ENCODE assay signal across 9 mouse cellular contexts in genomic region chr5:118674321-118674720, GRCm38 (mm10).
DNase-seq lines count a peak whose midpoint lies in the region; ATAC-seq lines count a peak whose summit lies in the region.
"Had no signal": no experiment of that assay in that cellular context is flagged by ENCODE, and none has a peak within 500 bp of the region (broad histone marks: within the 10 kb centered on the region; RNA-seq: fewer than 3 reads in every experiment).

No protein-coding gene starts in this region.

- no peaks in the 10 kb centered on the region for H3K9me3 ChIP-seq in midbrain, embryonic 12.5 days
- H3K9me3 ChIP-seq in midbrain, embryonic 10.5 days (replicated peaks) = no peaks in the 10 kb centered on the region
- no peaks in the 10 kb centered on the region for H3K9me3 ChIP-seq in heart, embryonic 13.5 days
- H3K9me3 ChIP-seq in intestine, embryonic 16.5 days (ENCODE audit: control insufficient read depth, low read length) = no peaks in the 10 kb centered on the region

- no peaks in the 10 kb centered on the region for H3K36me3 ChIP-seq in midbrain, embryonic 12.5 days
- H3K36me3 ChIP-seq in midbrain, embryonic 10.5 days = 0 out of 2 replicates have a peak, but pooled peaks cover 6% of the 10 kb centered on the region
- 0 out of 2 replicates have a peak, but pooled peaks cover 4% of the 10 kb centered on the region for H3K36me3 ChIP-seq in heart, embryonic 13.5 days
- no peaks in the 10 kb centered on the region for H3K36me3 ChIP-seq in intestine, embryonic 16.5 days (ENCODE audit: control insufficient read depth, insufficient read depth, low read length)

- H3K27me3 ChIP-seq in midbrain, embryonic 12.5 days = no peaks in the 10 kb centered on the region
- no peaks in the 10 kb centered on the region for H3K27me3 ChIP-seq in midbrain, embryonic 10.5 days (ENCODE audit: low read depth, poor library complexity, severe bottlenecking)
- no peaks in the 10 kb centered on the region for H3K27me3 ChIP-seq in heart, embryonic 13.5 days (replicated peaks)
- no peaks in the 10 kb centered on the region for H3K27me3 ChIP-seq in intestine, embryonic 16.5 days (replicated peaks; ENCODE audit: control insufficient read depth, insufficient read depth, low read length)

- 0 out of 2 replicates have a peak overlapping the region, but pooled peaks have one; percentile 0 for H3K27ac ChIP-seq in midbrain, embryonic 12.5 days (replicated peaks)
- no peak overlapping the region for H3K27ac ChIP-seq in midbrain, embryonic 10.5 days (replicated peaks)
- H3K27ac ChIP-seq in heart, embryonic 13.5 days (replicated peaks) = peak overlapping the region; percentile 83
- no peak overlapping the region for H3K27ac ChIP-seq in intestine, embryonic 16.5 days (ENCODE audit: low read length)

- H3K4me2 ChIP-seq in midbrain, embryonic 12.5 days (replicated peaks) = no peak overlapping the region
- no peak overlapping the region for H3K4me2 ChIP-seq in heart, embryonic 13.5 days
- H3K4me2 ChIP-seq in intestine, embryonic 16.5 days (ENCODE audit: low read depth, low read length) = no peak overlapping the region

- H3K9ac ChIP-seq in midbrain, embryonic 12.5 days (replicated peaks) = no peak overlapping the region
- H3K9ac ChIP-seq in heart, embryonic 13.5 days = no peak overlapping the region
- no peak overlapping the region for H3K9ac ChIP-seq in intestine, embryonic 16.5 days (ENCODE audit: low read depth, low read length)

- H3K4me1 ChIP-seq in midbrain, embryonic 12.5 days = peaks cover 50% of the 10 kb centered on the region
- H3K4me1 ChIP-seq in midbrain, embryonic 10.5 days = peaks cover 77% of the 10 kb centered on the region
- peaks cover 87% of the 10 kb centered on the region for H3K4me1 ChIP-seq in heart, embryonic 13.5 days
- peaks cover 20% of the 10 kb centered on the region for H3K4me1 ChIP-seq in intestine, embryonic 16.5 days (ENCODE audit: control insufficient read depth, insufficient read depth, low read length)

- no peak for ATAC-seq in midbrain, embryonic 12.5 days (ENCODE audit: low FRiP score, low read depth)
- ATAC-seq in heart, embryonic 13.5 days (ENCODE audit: extremely low read depth, insufficient number of reproducible peaks, low FRiP score, low TSS enrichment) = 0 out of 2 replicates have a peak, but pooled peaks have one; percentile 28
- ATAC-seq in intestine, embryonic 16.5 days = peak; percentile 29; the same call in 1 of the 2 replicates

- intact Hi-C loops in heart, postnatal 25 days (cut with DNase I) = no loop called here

- peak; percentile 58 to 60 for DNase-seq in heart, adult 18-20 months
- no peak for DNase-seq in heart, postnatal 25 days (ENCODE audit: low spot score)
- no peak for DNase-seq in midbrain, embryonic 10.5 days (ENCODE audit: low spot score)
- DNase-seq in kidney, postnatal 14 days = no peak
- DNase-seq: kidney, postnatal 25 days; liver had no signal

- no peak overlapping the region for H3K4me3 ChIP-seq in midbrain, embryonic 12.5 days
- no peak overlapping the region for H3K4me3 ChIP-seq in midbrain, embryonic 10.5 days
- H3K4me3 ChIP-seq in heart, embryonic 13.5 days = no peak overlapping the region
- no peak overlapping the region for H3K4me3 ChIP-seq in intestine, embryonic 16.5 days (ENCODE audit: low read length)

- WGBS in midbrain, embryonic 12.5 days = 70% methylated on average over 3 of the region's 3 CpGs
- 80% methylated on average over 3 of the region's 3 CpGs for WGBS in midbrain, embryonic 10.5 days
- WGBS in heart, embryonic 13.5 days = 25% methylated on average over 3 of the region's 3 CpGs
- 40% methylated on average over 3 of the region's 3 CpGs for whole genome bisulfite sequencing in intestine, embryonic 16.5 days

Comparison
In these comparisons a context has a peak if more than half of its experiments do, and no peak if none do; other contexts are left out.
1. DNase-seq: peak in heart, adult 18-20 months (2 of 2); none in heart, postnatal 25 days (single experiment), midbrain, embryonic 10.5 days (single experiment) and kidney, postnatal 14 days (single experiment).
2. H3K27ac ChIP-seq: peak in midbrain, embryonic 12.5 days (single experiment) and heart, embryonic 13.5 days (single experiment); none in midbrain, embryonic 10.5 days (single experiment) and intestine, embryonic 16.5 days (single experiment).